Mouse (Mus musculus): ENCODE measurements around the gene Gabpb2.

Gabpb2 gene

DNA sequence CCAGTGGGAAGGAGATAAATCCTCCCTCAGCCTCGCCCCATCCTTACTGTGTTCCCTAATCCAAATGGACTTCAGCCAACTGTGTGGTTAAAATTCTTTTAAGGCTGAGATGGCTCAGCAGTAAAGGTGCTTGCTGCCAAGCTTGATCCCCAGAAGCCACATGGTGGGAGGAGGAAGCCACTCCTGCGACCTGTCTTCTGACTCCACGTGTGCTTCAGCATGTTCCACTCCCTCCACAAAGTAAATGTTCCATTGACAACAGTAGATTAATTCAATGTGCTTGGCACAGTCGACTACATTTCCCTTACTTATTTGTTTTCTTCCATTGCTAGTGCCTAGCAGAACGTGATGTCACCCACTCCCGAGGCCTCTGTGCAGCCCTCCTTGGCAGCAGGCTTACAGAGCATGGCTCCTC lies 23.0 kb downstream of the Gabpb2 start:
- no peak for DNase-seq

DNA sequence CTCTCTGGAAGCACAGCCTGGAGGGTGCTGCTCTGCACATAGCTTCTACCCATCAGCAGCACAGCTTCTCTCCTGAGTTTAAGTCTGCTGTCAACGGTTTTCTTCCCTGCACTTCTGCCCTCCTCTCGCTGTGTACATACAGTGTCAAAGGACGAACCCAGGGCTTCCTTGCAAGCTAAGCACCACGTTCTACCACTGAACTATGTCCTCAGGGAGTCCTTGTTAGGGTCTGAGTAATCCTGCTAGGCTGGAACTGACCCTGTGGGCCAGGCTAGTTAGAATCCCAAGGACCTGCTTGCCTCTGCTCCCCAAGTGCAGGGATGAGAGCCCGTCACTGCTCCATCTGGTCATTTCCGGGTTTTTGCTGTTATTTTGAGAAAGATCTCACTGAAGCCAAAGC lies 30.8 kb downstream of the Gabpb2 start:
- no peak for DNase-seq

- no peak for DNase-seq
Measured at GRCm38 (mm10) chr3:95186100-95186499, 31.6 kb downstream of the Gabpb2 start.

DNA sequence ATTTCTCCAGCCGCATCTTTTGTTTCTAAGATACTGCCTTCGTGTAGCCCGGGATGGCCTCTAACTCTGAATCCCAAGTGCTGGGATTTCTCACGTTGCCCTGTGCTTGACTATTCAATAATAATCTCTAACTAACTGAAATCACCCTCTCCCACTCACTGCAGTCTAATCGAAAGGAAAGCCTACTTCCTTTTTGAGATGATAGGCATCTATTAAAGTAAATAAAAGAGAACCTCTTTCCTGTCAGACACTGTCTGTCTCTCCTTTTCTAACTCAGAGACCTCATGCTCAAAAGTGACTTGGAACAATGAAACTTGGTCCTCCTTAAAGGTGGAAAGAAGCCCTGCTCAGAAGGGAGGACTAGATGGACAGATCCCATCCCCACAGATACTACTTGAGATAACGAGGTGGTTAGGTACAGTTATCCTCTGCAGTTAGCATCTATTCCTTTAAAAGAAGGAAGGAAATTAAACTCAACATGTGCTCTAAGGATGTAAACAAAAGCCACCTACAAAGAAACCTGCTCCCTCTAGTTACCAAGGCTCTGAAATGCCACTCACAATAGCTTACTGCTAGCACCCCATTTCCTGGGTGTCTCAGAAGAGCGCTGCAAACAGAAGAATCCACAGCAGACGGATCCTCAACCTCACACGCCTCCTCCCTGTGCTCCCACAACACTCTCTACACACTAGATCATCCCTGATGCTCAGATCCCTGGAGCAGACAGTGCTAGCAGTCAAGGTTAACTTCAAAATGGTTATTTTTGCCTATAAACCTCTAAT lies 32.7 kb downstream of the Gabpb2 start:
- no peak for DNase-seq

- DNase-seq = no peak
Measured at GRCm38 (mm10) chr3:95181841-95182240, 35.9 kb downstream of the Gabpb2 start.

DNA sequence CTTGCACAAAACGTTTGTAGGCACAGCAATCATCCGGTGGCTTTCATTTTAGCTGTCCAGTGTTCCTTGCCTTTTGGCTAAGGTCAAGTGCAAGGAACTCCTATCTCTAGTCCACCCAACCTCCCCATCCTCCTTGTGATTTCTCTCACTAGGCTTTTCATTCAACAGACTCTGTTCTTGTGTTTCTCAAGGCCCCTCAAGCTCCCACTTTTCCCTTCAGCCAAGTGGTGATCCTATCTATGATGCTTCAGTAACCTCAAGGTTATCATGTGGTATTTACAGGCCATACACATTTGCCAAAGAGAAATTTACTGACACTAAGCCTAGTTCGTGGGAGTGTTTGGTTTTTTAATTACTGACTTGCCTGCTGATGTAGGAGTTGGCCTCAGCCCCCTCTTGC lies 37.8 kb downstream of the Gabpb2 start:
- DNase-seq = no peak

DNA sequence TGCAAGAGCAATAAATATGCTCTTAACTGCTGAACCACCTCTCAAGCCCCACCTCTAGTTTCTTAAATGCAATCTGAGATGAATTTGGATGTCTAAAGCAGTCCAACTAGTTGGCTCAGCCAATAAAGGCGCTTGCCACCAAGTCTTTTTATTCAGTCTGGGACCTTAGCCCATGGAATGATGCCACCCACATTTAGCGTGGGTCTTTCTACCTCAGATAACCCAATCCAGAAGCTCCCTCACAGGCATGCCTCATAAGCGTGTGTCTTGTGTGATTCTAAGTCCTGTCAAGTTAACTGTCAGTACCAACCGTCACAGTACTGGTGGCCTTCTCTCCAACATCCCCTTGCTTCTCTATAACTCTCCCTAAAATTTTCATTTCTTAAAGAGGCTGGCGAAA lies 38.8 kb downstream of the Gabpb2 start:
- no peak for DNase-seq

GRCm38 (mm10) chr3:95177583-95177982 lies 40.1 kb downstream of the Gabpb2 start:
- DNase-seq = no peak

DNA sequence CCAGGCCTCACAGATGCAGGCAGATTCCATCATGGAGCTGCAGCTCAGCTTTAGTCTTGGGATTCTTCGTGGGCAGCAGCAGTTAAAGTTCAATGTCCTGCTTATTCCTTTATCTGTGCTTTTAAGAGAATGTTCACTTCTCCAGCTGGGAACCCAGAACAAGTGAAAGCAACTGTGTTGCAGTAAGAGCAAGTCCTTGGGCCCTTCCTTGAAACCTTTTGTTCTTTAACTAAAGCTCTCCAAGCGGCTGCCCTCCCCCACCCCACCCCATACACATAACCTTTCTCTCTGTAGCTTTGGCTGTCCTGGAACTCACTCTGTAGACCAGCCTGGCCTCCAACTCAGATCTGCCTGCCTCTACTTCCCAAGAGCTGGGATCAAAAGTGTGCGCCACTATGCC lies 41.2 kb downstream of the Gabpb2 start:
- DNase-seq = no peak

DNA sequence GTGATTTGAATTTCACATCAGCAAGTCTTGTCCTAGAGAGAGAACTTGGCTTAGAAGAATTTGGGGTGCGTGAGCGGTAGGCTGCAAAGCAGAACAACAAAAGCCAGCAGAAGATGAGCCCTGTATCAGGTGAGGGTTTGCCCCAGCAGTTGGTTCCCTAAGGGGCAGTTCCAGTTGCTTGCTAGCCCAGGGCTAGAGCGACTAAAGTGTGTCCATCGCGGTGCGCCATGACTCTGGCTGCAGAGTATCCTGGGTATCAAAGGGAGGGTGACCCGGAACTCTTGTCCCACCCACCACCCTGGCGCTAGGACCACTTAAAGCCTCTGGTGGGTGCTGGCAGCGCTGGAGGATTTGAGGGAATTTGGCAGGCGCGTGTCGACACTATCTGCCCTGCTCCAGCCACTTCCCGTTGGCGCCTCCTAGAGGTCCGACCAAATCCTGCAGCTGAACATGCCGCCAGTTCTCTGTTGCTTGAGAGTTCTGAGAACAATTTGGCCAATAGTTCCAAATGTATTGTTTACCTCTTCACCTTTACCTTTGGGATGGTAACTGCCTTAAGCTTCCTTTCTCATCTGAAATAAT lies 43.6 kb downstream of the Gabpb2 start:
- DNase-seq = peak; percentile 87 to 91

- DNase-seq = peak; percentile 44 to 52
Measured at GRCm38 (mm10) chr3:95173256-95173949, 44.3 kb downstream of the Gabpb2 start.

DNA sequence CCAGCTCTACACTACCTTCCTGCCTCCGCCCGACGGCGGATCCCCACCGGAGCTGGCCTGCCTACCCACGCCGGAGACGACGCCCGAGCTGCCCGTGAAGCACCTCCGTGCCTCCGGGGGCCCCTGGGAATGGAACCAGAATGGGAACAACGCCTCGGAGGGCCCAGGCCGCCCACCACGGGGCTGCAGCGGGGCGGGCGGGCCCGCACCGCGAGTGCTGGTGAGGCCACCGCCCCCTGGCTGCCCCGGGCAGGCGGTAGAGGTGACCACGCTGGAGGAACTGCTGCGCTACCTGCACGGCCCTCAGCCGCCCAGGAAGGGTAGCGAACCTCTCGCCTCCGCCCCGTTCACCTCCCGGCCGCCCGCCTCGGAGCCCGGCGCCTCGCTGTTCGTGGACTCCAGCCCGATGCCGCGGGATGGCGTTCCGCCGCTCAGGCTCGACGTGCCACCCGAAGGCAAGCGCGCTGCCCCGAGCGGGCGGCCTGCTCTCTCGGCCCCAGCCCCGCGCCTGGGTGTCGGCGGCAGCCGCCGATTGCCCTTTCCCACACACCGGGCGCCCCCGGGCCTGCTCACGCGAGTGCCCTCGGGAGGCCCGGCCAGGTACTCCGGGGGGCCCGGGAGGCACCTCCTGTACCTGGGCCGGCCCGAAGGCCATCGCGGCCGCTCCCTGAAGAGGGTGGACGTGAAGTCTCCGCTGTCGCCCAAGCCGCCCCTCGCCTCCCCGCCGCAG lies 45.0 kb downstream of the Gabpb2 start:
- DNase-seq = peak; percentile 33 to 38

DNA sequence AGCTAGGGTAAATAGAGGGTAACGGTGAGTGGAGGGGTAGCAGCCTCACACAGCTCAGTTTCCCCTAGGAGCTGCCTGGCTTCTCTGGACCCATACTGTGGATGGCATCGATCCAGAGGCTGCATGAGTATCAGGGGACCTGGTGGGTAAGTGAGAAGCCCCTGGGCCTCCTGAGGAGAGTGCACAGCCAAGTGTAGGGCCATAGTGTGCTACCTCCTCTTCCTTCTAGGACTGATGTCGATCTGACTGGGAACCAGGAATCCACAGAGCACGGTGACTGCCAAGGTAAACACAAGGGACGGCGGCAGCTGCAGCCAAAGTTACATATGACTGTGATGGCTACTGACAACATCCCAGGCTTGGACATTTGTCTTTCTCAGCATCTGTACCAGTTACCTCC lies 46.6 kb downstream of the Gabpb2 start:
- no peak for DNase-seq

GRCm38 (mm10) chr3:95169996-95170395 lies 47.7 kb downstream of the Gabpb2 start:
- no peak for DNase-seq

DNA sequence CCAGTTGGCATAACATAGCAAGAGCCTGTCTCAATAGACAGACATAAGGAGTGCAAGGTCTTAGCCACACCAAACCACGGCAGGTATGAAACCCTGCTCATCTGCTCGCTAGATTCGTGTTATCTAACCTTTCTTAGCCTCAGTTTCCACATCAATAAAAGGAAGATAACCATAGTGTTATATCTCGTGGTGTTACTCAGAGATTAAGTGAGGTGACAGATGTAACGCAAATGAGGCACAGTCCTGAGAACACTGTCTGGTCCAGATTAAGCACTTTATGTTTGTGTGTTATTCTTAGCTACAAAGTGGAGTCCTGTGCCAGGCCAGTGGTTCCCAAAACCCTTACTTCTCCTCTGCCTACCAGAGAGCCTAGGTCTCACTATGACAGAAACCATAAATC lies 52.9 kb downstream of the Gabpb2 start:
- DNase-seq = no peak

- DNase-seq = no peak
Measured at GRCm38 (mm10) chr3:95164256-95164550, 53.5 kb downstream of the Gabpb2 start.

- peak in 1 of 2 experiments; percentile 47 for DNase-seq
Measured at GRCm38 (mm10) chr3:95163419-95164255, 54.1 kb downstream of the Gabpb2 start.

DNA sequence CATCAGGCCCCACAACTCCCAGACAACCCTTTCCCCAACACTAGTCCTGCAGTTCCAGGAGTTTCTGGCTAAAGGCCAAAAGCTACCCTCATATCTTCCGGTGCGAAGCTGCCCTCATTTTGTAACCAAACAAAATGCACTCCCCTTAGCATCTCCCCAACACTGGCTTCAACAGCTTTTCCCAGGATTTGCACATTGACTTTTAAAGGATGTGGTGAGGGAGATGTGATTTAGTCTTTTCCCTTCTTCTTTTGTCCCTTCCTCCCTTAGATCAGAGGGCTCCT lies 55.4 kb downstream of the Gabpb2 start:
- DNase-seq = no peak

DNA sequence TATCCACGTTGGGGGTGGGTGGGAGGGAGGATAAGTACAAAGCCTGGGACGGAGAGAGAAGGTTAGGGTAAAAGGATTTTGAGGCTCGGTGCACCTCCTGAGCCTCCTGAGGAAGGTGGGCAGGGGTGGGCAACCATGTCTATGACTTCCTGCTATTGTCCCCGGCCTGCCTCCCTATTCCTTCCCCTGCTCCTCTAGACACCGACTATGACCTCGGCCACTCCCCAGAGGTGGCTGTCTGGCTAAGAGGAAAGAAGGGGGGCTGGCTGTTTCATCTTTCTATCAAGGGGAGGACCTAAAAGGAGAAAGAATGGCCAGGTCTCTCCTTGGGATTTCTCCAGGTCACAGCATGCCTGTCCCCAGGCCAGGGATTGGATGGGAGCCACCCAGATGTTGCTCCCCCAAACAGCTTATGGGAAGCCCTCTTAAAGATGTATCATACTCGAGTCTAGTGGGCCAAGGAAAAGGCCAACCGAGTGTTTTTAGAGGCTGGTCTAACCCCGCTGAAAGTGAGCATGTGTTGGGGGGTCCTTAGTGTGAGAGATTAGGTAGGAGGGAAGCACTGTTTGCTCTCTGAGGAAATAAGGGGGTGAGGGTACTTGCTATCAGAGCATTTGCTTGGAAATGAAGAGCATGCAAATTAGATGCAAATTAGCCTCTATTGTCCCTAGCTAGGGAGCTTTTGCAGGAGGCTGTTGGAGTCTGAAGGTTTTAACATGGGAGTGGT lies 55.9 kb downstream of the Gabpb2 start:
- DNase-seq = no peak

- DNase-seq = peak; percentile 14 to 30
Measured at GRCm38 (mm10) chr3:95161041-95161551, 56.6 kb downstream of the Gabpb2 start.

DNA sequence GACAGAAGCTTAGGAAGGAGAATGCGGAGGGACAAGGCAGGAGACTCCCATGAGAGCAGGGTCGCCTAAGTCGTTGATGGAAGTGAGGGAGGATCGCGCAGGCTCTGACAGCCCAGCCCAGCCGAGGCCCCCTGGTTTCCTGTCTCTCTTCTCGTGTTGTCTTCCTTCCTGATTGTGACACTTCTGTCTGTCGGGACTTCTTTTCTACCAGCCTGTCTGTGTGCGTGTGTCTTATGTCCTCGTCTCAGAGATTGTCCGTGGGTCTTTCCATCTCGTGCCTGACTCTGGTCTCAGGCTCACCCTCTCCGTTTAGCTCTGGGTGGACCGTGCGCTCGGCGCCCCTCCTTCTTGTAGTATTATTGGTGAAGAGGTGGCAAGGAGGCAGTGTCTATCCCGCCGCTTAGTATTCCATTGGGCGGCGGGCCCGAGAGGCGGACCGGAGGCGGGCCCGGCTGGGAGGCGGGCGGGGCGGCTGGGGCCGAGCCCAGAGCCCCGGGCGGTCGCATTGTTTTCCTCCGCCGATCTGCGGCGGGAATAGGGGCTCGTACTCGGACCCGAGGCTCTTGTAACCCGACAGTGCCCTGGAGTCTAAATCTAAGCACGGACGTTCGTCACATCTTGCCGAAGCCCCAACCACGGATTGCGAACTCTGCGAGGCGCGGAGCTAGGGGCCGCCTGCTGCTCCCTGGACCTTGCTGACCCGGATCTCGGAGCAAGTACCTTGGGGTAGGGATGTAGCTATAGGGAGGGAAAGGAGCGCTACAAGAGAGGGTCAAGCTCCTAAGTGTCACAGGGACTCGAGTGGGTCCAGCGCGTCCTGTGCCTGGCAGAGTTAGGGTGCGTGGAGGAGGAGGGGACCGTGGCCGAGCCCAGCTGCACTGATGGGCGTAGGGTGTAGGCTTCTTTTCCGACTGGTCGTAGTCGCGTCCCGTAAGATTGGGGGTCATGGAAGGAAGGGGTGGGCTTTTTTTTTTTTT lies 57.4 kb downstream of the Gabpb2 start, which contains the start of gene Sema6c:
TSS of gene Sema6c (plus strand) at position 471 of the 977 bp plus-strand sequence.
- peak; percentile 91 to 93 for DNase-seq
